ENCODE assay signal across 8 mouse cellular contexts in the genomic region with DNA sequence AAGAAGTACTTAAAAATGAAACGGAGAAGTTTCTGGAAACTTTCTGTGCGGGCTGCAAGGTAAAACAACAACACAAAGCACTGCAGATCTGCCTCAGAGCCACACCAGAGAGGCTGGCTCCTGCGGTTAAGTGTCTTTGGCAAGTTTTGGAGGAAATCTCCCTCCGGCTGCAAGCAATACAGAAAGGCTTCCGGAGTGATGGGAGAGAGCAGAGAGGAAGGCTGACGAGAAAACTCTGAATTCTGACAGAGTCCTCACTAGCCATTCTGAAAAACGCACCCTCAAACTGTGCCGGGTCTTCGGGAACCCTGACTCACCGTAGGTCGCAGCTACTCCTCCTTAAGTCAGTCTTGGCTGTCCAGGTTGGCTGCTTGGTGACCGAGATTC. TPM values are rescaled to one million over a fixed set of nuclear protein-coding genes. Genes with fewer than 3 reads are reported as not detected.
A peak's percentile ranks its signal among the peaks of the same experiment; 100 is the strongest.
DNase-seq lines count a peak whose midpoint lies in the region; ATAC-seq and TF ChIP-seq lines count a peak whose summit lies in the region.

No protein-coding gene starts in this region.

- 2% methylated on average over 12 of the region's 12 CpGs for WGBS in forebrain, embryonic 12.5 days
- WGBS in intestine, embryonic 16.5 days = under 1% methylated on average over 12 of the region's 12 CpGs

- peak overlapping the region; percentile 73 for H3K4me2 ChIP-seq in forebrain, embryonic 12.5 days
- peak overlapping the region; percentile 96 for H3K4me2 ChIP-seq in intestine, embryonic 16.5 days (ENCODE audit: low read depth, low read length)

- H3K9me3 ChIP-seq in ES-E14 (ENCODE audit: control insufficient read depth, insufficient read depth, low read depth, low read length) = no peaks in the 10 kb centered on the region
- no peaks in the 10 kb centered on the region for H3K9me3 ChIP-seq in forebrain, embryonic 12.5 days
- no peaks in the 10 kb centered on the region for H3K9me3 ChIP-seq in intestine, embryonic 16.5 days (ENCODE audit: control insufficient read depth, low read length)

- ATAC-seq in forebrain, embryonic 12.5 days (ENCODE audit: low FRiP score) = no peak
- ATAC-seq in intestine, embryonic 16.5 days = peak; percentile 41; the same call in 1 of the 2 replicates
- peak; percentile 38 for ATAC-seq in megakaryocyte progenitor cell, adult 5-6 weeks (replicated peaks; ENCODE audit: poor library complexity)

- peaks cover 15% of the 10 kb centered on the region for H3K27me3 ChIP-seq in forebrain, embryonic 12.5 days
- H3K27me3 ChIP-seq in intestine, embryonic 16.5 days (replicated peaks; ENCODE audit: control insufficient read depth, insufficient read depth, low read length) = no peaks in the 10 kb centered on the region

- in situ Hi-C loops in ES-E14 (cut with MboI; ENCODE audit: low sequenced_read_pairs in 2 of 2, unreplicated experiment in 2 of 2) = no loop called here

- peak; percentile 92 for DNase-seq in heart, adult 11 months
- DNase-seq in heart, postnatal 25 days (ENCODE audit: low spot score) = no peak
- DNase-seq in ES-E14 (ENCODE audit: low read depth, low spot score) = no peak
- DNase-seq in thymus, postnatal 10 days (ENCODE audit: low spot score in 2 of 2) = peak; percentile 42 to 48
- DNase-seq in left cerebral cortex, postnatal 36 days (ENCODE audit: low spot score in 2 of 2) = no peak

- intact Hi-C loops in heart, postnatal 25 days (cut with DNase I) = no loop called here
- intact Hi-C loops in left cerebral cortex, postnatal 36 days (cut with DNase I) = no loop called here

- peak overlapping the region; percentile 48 to 76 for H3K4me3 ChIP-seq in ES-E14 (ENCODE audit: insufficient read depth in 1 of 2, low read depth in 1 of 2, low read length in 2 of 2, poor library complexity in 1 of 2, severe bottlenecking in 1 of 2)
- H3K4me3 ChIP-seq in forebrain, embryonic 12.5 days (replicated peaks) = peak overlapping the region; percentile 42
- peak overlapping the region; percentile 62 for H3K4me3 ChIP-seq in intestine, embryonic 16.5 days (ENCODE audit: low read length)

- no peak overlapping the region for H3K27ac ChIP-seq in ES-E14 (ENCODE audit: insufficient read depth, low read depth, low read length, poor library complexity, severe bottlenecking)
- no peak overlapping the region for H3K27ac ChIP-seq in forebrain, embryonic 12.5 days
- H3K27ac ChIP-seq in intestine, embryonic 16.5 days (ENCODE audit: low read length) = peak overlapping the region; percentile 68; the same call in 1 of the 2 replicates

- H3K36me3 ChIP-seq in ES-E14 (ENCODE audit: control insufficient read depth, insufficient read depth, low read length, poor library complexity, severe bottlenecking) = no peaks in the 10 kb centered on the region
- no peaks in the 10 kb centered on the region for H3K36me3 ChIP-seq in forebrain, embryonic 12.5 days (replicated peaks)
- H3K36me3 ChIP-seq in intestine, embryonic 16.5 days (ENCODE audit: control insufficient read depth, insufficient read depth, low read length) = no peaks in the 10 kb centered on the region

- no peaks in the 10 kb centered on the region; a peak in 1 of 4 replicates for H3K4me1 ChIP-seq in ES-E14 (ENCODE audit: control insufficient read depth in 2 of 2, insufficient read depth in 2 of 2, low read length in 2 of 2, poor library complexity in 1 of 2)
- H3K4me1 ChIP-seq in forebrain, embryonic 12.5 days = peaks cover 15% of the 10 kb centered on the region
- no peaks in the 10 kb centered on the region; the same call in 1 of the 2 replicates for H3K4me1 ChIP-seq in intestine, embryonic 16.5 days (ENCODE audit: control insufficient read depth, insufficient read depth, low read length)

- peak overlapping the region; percentile 22; the same call in 1 of the 2 replicates for H3K9ac ChIP-seq in ES-E14 (ENCODE audit: insufficient read depth, low read depth, low read length, poor library complexity, severe bottlenecking)
- H3K9ac ChIP-seq in forebrain, embryonic 12.5 days = peak overlapping the region; percentile 54
- peak overlapping the region; percentile 73 for H3K9ac ChIP-seq in intestine, embryonic 16.5 days (ENCODE audit: low read depth, low read length)

TF ChIP-seq in ES-E14, 5 proteins besides CTCF, POLR2A, EP300 and RAD21:
- TF ChIP-seq ZC3H11A (IDR thresholded peaks at IDR 0.05; ENCODE audit: borderline replicate concordance, low read depth, low read length) (no peak), HCFC1 (IDR thresholded peaks at IDR 0.05; ENCODE audit: borderline replicate concordance, insufficient read depth, low read length) (no peak), MAFK (IDR thresholded peaks at IDR 0.05; ENCODE audit: insufficient read depth, low read depth, low read length) (no peak)
TF ChIP-seq in ES-E14: peak in this region for 0.

RNA-seq across cellular contexts. Expression of a gene that starts 8.7 kb away (rescaled TPM):
- 10 to 100 TPM; 29.4 to 39.3 TPM for total RNA-seq in heart, postnatal 25 days (2021)
- total RNA-seq in ES-E14 (2012; rRNA removed) = 125 and 129 TPM in 2 replicates
- polyA plus RNA-seq in forebrain, embryonic 12.5 days (2016; fragmentation: Nextera tagmentation; extraction: Ambion mirVana) = 43.7 and 48.6 TPM in 2 replicates
- 12.1 and 14.5 TPM in 2 replicates for polyA plus RNA-seq in intestine, embryonic 16.5 days (2015; fragmentation: Nextera tagmentation; extraction: Ambion mirVana)
- total RNA-seq in megakaryocyte progenitor cell, adult 5-6 weeks (2015) = 96.9 and 126 TPM in 2 replicates
- 67.7 and 72.3 TPM in 2 replicates for total RNA-seq in megakaryocyte progenitor cell, adult 5-6 weeks (2017)
- total RNA-seq in left cerebral cortex, postnatal 36 days (2021) = 10 to 100 TPM; 47.2 to 56.9 TPM

Comparison
In these comparisons a context has a peak if more than half of its experiments do, and no peak if none do; other contexts are left out.
1. DNase-seq: peak in heart, adult 11 months (single experiment) and thymus, postnatal 10 days (2 of 2); none in heart, postnatal 25 days (single experiment), ES-E14 (single experiment) and left cerebral cortex, postnatal 36 days (0 of 2).
2. H3K9ac ChIP-seq: peak in every context shown above with its lines; median percentile 73 in intestine, embryonic 16.5 days; 54 in forebrain, embryonic 12.5 days; 22 in ES-E14.
3. Peak in every context shown above with its lines, with median percentiles within 50 percentile points of each other: H3K4me3 ChIP-seq.